Mouse (Mus musculus) stomach, postnatal 0 days (tissue): ENCODE measurements around the gene Igsf21.

Experiments
- CTCF ChIP-seq: IDR thresholded peaks from 2 replicates; pipeline ENCODE4 v1.5.1; 2016; ENCODE audit warnings: antibody characterized with exemption, low read depth, mild to moderate bottlenecking, moderate library complexity
- EP300 ChIP-seq: optimal IDR thresholded peaks from 2 replicates; pipeline ENCODE3; 2016; ENCODE audit warnings: antibody characterized with exemption

- no peak for TF ChIP-seq CTCF
- TF ChIP-seq EP300, result no peak
These were observed 198.7 kb downstream of the Igsf21 start for GRCm38 (mm10) chr4:140047807-140048362.
